Mouse (Mus musculus) MEL (cell line): ENCODE measurements around the gene Epha4.

Source experiments
- CTCF ChIP-seq, 3 experiments: IDR thresholded peaks in 2 of 3; conservative IDR thresholded peaks in 1 of 3; 2 replicates each; pipeline ENCODE4 v1.5.1; 2011 to 2012; ENCODE audit warnings: low read length in 3 of 3, low read depth in 2 of 3, mild to moderate bottlenecking in 2 of 3, improper control_type of control experiment in 1 of 3, inconsistent platforms in 1 of 3, mixed read lengths in 1 of 3, moderate library complexity in 1 of 3; ENCODE audit not compliant: control insufficient read depth in 1 of 3, insufficient read depth in 1 of 3, poor library complexity in 1 of 3, severe bottlenecking in 1 of 3
- EP300 ChIP-seq, 2 experiments: IDR thresholded peaks; 2 replicates each; pipeline ENCODE4 v1.6.1; 2011; ENCODE audit warnings: improper control_type of control experiment in 2 of 2, low read length in 2 of 2, low read depth in 1 of 2, mild to moderate bottlenecking in 1 of 2
- JUND ChIP-seq: IDR thresholded peaks from 2 replicates; pipeline ENCODE4 v1.6.1; 2011; ENCODE audit warnings: low read depth, mild to moderate bottlenecking, improper control_type of control experiment, low read length
- POLR2A ChIP-seq, 2 experiments: IDR thresholded peaks; 2 replicates each; pipeline ENCODE4 v1.6.1; 2011 to 2012; ENCODE audit warnings: low read length in 2 of 2, mild to moderate bottlenecking in 2 of 2, control low read depth in 1 of 2, improper control_type of control experiment in 1 of 2, low read depth in 1 of 2, moderate library complexity in 1 of 2; ENCODE audit not compliant: control insufficient read depth in 1 of 2, insufficient read depth in 1 of 2, poor library complexity in 1 of 2
- POLR2AphosphoS2 ChIP-seq: IDR thresholded peaks from 2 replicates; pipeline ENCODE4 v1.6.1; 2011; ENCODE audit warnings: low read length, improper control_type of control experiment
- TBP ChIP-seq: IDR thresholded peaks from 2 replicates; pipeline ENCODE4 v1.8.0; 2011; ENCODE audit warnings: low read depth, low read length, improper control_type of control experiment
- USF2 ChIP-seq, 2 experiments: IDR thresholded peaks; 2 replicates each; pipeline ENCODE4 v1.6.1; 2011 to 2012; ENCODE audit warnings: improper control_type of control experiment in 2 of 2, low read length in 2 of 2, borderline replicate concordance in 1 of 2, inconsistent platforms in 1 of 2, low read depth in 1 of 2, mild to moderate bottlenecking in 1 of 2; ENCODE audit not compliant: insufficient read depth in 1 of 2
- ZNF384 ChIP-seq: IDR thresholded peaks from 2 replicates; pipeline ENCODE4 v1.6.1; 2012; ENCODE audit warnings: low read depth, mild to moderate bottlenecking, inconsistent platforms, low read length, improper control_type of control experiment

DNA sequence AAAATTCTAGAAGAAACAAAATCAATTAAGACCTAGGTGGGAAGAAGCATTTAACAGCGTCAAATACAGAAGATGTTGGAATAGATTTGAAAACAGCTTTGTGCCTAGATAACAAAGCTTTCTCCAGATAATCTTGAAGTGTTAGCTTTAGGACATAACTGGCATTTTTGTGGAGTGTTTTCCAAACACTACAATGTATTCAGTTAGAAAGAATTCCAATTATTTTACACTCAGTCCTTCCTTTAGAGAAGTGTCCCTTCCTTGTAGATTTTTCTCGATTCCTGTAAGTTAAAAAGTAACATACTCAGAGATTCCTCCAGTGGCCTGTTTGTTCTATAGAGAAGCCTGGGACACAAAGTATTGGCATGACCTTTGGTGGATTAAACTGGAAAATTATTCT, 23.7 kb upstream of the Epha4 start:
- TF ChIP-seq JUND (no peak), TBP (no peak), POLR2AphosphoS2 (no peak), ZNF384 (no peak), EP300 (IDR thresholded peaks at IDR 0.05; ENCODE audit: low read depth in 1 of 2, low read length in 2 of 2) (no peak), CTCF (IDR thresholded peaks at IDR 0.05 in 2 of 3, conservative IDR thresholded peaks at IDR 0.05 in 1 of 3; ENCODE audit: control insufficient read depth in 1 of 3, insufficient read depth in 1 of 3, low read depth in 2 of 3, low read length in 3 of 3, poor library complexity in 1 of 3, severe bottlenecking in 1 of 3) (no peak), POLR2A (IDR thresholded peaks at IDR 0.05; ENCODE audit: control insufficient read depth in 1 of 2, insufficient read depth in 1 of 2, low read depth in 1 of 2, low read length in 2 of 2, poor library complexity in 1 of 2) (no peak), USF2 (IDR thresholded peaks at IDR 0.05; ENCODE audit: borderline replicate concordance in 1 of 2, insufficient read depth in 1 of 2, low read depth in 1 of 2, low read length in 2 of 2) (no peak)
